Mouse (Mus musculus) cerebral cortex, adult 2 months (tissue): ENCODE results near the gene Mrpl33.

Experiments used
- WGBS: fragments of 180-500 bp; shearing (Covaris S2); methylation state at CpG from one replicate; pipeline ENCODE4 v1.1.7; 2018; 5-methylcytosine and 5-hydroxymethylcytosine counted together

Gene Mrpl33

GRCm38 (mm10) chr5:31636636-31637253 is 40.0 kb downstream of the Mrpl33 start:
- WGBS: 76% methylated on average over 9 of the region's 9 CpGs

- 90% methylated on average over 2 of the region's 2 CpGs for WGBS
These were observed 43.8 kb downstream of the Mrpl33 start for GRCm38 (mm10) chr5:31640542-31640941.

DNA sequence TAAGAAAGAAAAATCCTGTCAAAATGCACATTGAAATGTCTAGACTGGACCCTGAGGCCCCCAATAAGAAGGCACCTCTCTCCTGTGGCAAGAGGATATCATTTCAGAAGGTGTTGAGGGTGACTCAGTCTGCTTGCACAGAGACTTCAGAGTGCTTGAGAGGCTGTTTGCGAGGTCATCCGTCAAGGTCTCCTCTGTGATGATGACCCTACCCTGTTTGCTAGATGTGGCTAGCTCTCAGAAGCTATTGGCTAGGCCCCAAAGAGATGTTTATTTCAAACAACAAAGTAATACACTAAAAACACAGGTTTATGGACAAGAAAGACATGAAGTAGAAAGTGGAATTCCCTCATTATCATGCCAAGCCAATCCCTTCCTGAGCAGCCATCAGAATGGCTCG is 45.6 kb downstream of the Mrpl33 start:
- WGBS: 96% methylated on average over 3 of the region's 3 CpGs

GRCm38 (mm10) chr5:31644272-31644671 is 47.5 kb downstream of the Mrpl33 start:
- WGBS: 77% methylated on average over 4 of the region's 4 CpGs

- 67% methylated on average over 6 of the region's 6 CpGs for WGBS
These were observed 48.1 kb downstream of the Mrpl33 start for GRCm38 (mm10) chr5:31644847-31645246.

GRCm38 (mm10) chr5:31645798-31646197 is 49.1 kb downstream of the Mrpl33 start:
- WGBS: 90% methylated on average over 6 of the region's 6 CpGs

- WGBS: 78% methylated on average over 6 of the region's 6 CpGs
These were observed 49.8 kb downstream of the Mrpl33 start for GRCm38 (mm10) chr5:31646574-31646973.

- 89% methylated on average over 2 of the region's 2 CpGs for WGBS
These were observed 50.6 kb downstream of the Mrpl33 start for GRCm38 (mm10) chr5:31647327-31647726.

DNA sequence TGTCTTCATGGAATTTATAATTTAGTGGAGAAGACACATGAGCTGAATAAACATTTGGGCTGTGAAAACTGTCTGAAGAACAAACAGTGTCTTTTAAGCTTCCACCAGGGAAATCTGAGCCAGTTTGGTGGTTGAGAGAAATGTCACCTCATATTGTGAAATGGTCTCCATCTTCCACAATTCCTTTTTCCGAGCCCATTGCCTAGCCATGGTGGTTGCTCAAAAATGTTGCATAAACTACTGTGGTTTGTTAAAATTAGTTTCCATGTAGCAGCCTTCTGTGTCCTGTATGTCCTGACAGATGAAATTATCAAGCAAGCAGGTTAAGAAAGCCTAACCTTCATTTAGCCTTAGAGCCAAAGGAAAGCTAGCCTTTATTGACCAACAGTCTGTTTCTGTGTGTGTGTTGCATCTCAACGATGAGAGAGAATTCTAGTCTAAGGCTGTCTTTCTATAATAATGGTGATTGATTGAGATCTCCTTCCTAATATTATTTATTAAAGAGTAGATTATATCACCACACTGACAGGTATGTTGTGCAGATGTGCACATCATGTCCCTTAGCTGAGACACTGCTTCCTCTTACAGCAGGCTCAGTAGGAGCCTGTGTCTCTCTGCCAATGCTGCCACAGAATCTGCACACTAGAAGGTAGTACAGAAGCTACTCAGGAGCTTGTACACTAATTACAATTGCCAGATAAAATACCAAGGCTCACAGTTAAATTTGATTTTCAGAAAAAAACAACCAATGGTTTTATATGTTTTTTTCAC is 54.0 kb downstream of the Mrpl33 start:
- WGBS: 88% methylated on average over 2 of the region's 2 CpGs

DNA sequence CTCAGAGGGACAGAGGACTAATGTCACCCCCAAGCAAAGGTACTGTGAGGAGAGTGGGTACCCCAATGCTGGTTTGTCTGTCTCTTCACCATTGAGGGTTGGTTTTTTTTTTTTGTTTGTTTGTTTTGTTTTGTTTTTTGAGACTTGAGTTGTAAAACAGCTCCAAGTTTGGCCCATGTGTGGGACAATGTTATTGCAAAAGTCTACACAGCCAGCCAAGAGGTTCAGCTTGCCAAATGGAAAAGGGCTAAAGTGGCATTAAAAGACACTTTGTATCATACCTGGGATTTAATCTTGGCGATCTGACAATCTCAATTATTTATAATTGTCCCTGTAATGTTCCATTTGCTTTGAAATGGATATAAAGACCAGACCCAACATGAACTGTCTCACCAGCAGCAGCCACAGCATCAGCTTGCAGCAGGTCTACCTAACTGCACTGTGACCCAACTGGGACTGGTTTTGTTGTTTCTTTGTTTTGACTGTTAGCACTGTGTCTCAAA is 59.0 kb downstream of the Mrpl33 start:
- 90% methylated on average over 1 of the region's 1 CpGs for WGBS

DNA sequence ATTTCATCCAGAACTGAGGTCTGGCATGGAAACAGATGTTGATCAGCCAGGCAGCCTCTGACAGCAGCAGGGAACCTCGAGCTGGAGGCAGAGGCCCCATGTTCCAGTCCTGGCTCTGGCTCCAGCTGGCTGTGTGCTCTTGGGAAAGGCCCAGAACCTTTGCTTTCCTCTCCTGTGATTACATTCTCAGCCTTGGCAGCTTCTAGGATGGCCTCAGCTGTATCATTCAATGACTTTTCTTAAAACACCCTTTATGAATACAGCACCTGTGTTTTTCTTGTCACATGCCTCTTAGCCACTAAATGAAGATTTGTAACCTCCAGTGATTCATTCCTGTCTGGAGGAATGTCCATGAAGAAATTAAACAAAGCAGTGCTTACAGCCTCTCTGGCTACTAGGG is 69.4 kb downstream of the Mrpl33 start:
- 50% methylated on average over 1 of the region's 1 CpGs for WGBS

GRCm38 (mm10) chr5:31668325-31668968 is 71.7 kb downstream of the Mrpl33 start:
- 82% methylated on average over 13 of the region's 13 CpGs for WGBS

DNA sequence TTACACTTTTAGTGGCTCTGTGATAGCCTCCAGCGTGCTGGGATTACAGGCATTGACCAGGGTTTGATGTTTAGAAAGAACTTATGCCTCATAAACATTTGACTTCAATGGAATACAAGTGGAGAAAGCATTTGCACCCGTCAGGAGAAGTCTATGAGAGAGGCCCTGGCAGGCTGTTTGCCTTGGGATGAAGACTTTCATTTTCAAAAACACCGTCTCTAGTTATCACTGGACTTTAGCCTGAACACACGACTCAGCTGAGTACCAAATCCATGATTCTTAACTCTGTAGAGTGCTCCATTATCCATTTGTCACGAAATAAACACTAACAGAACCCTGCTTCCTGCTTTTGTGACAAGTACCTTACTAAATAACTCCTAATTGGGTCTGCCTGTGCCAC is 73.2 kb downstream of the Mrpl33 start:
- 88% methylated on average over 5 of the region's 5 CpGs for WGBS

DNA sequence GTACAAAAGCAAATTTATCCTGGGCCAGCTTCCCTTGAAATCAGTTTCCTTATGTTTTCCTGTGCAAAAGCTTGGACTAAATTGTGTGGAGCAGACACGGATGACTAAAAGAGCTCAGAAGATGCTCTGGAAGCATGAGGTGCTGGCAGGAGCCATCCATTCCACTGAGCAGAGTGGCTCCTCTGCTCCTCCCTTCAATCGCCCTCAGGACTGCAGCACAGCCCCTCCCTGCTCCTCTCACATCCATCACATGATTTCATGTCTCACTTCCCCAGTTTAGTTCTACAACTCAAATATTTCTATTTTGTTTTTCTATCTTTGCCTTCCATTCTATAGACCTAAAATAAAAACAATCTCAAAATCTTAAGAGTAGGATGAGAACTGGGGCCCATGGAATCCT is 74.4 kb downstream of the Mrpl33 start:
- 61% methylated on average over 2 of the region's 2 CpGs for WGBS

- WGBS: 66% methylated on average over 2 of the region's 2 CpGs
These were observed 76.7 kb downstream of the Mrpl33 start for GRCm38 (mm10) chr5:31673431-31673830.

DNA sequence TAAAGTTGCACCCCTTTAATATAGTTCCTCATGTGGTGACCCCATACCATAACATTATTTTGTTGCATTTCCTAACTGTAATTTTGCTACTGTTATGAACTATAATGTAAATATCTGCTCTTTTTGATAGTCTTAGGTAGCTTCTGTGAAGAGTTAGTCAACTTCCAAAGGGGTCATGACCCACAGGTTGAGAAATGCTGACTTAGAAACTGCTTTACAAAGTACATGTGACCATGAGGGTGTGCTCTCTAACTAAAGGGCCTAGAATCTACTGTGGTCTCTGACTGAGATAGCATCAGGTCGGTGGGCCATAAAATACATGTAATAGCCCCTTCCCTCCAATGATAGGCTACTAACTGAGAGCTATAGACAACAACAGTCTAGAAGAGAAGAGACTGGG is 81.3 kb downstream of the Mrpl33 start:
- WGBS: 81% methylated on average over 1 of the region's 1 CpGs

DNA sequence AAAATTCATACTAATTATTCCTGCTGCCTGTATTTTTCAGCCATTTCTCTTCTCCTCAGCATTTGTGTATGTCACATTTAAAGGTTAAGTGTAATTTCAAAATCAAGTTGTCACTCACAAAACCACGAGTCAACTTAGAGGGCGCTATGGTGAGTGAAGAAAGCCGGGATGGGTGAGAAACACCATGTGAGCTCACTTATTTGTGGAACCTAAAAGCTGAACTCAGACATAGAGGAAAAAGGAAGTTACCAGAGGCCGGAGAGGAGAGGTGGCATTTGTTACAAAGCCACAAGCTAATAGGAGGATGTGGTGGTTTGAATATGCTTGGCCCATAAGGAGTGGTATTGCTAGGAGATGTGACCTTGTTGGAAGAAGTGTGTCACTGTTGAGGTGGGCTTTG is 83.4 kb downstream of the Mrpl33 start:
- WGBS: 79% methylated on average over 4 of the region's 4 CpGs

DNA sequence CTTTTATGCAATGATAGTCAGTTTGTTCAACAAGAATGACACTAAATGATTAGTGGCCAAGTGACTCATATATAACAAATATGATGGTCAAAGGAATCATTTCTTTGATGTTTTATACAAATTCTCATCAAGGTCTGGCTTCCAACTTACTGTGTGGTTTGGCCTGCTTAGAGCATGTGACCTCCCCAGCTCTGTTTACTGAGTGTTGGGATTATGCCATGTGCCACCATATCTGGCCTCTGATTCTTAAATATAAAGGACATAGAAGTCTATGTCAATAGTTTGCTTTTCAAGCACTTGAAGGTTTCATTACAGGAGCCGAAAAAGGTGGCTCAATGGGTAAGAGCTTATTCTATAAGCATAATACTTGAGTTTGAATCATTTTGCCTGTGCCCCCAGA is 85.6 kb downstream of the Mrpl33 start:
- WGBS: 96% methylated on average over 1 of the region's 1 CpGs

- 66% methylated on average over 2 of the region's 2 CpGs for WGBS
These were observed 89.3 kb downstream of the Mrpl33 start for GRCm38 (mm10) chr5:31686040-31686439.

GRCm38 (mm10) chr5:31687972-31688371 is 91.2 kb downstream of the Mrpl33 start:
- WGBS: 94% methylated on average over 3 of the region's 3 CpGs

GRCm38 (mm10) chr5:31696971-31697643 is 100.4 kb downstream of the Mrpl33 start, which contains the start of gene Rbks:
Rbks (minus strand) TSS chr5:31697627.
- 5% methylated on average over 18 of the region's 18 CpGs for WGBS

DNA sequence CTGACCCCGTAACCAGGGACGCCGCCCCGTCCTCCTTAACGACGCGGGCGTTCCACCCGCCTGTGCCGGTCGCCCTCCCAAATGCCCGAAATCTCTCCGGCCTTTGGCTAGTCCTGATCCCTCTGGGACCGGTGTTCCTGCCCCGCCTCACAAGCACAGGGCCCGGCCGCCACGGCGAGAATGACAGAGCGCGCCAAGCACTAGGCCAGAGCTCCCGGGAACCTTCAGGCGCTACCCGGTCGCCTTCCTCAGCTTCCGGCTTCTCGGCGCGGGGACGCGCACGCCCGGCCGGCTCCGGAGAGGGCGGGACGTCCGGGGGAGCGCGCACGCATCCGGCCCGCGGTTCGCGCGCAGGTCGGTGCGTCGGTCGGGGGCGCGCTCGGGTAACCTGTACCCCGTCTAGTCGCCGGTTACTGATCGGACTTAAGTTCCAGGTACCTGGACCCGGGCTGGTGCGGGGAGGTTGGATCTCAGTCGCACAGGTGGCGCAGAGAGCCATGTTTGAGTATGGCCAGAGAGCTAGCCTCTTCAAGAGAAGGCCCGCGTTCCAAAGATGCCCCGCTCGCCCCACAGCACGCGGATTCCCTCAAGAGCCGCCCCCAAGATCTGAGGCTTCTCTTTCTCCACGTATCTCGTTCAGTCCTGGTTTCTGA is 101.0 kb downstream of the Mrpl33 start, which contains the start of gene Babam2:
Babam2 (plus strand) TSS at position 41 of the 653 bp plus-strand sequence.
- WGBS: under 1% methylated on average over 71 of the region's 71 CpGs
